Mouse (Mus musculus): Measurements from ENCODE around the gene Rbm3. TPM values are rescaled to one million over a fixed set of nuclear protein-coding genes. Genes with fewer than 3 reads are reported as not detected.
"Not testable (repeated sequence)": the region's sequence is repeated elsewhere in the genome, so short reads cannot be mapped to it uniquely, and the experiment has no call there.

Gene Rbm3
- polyA plus RNA-seq, 1 experiment = 50.8 TPM

DNA sequence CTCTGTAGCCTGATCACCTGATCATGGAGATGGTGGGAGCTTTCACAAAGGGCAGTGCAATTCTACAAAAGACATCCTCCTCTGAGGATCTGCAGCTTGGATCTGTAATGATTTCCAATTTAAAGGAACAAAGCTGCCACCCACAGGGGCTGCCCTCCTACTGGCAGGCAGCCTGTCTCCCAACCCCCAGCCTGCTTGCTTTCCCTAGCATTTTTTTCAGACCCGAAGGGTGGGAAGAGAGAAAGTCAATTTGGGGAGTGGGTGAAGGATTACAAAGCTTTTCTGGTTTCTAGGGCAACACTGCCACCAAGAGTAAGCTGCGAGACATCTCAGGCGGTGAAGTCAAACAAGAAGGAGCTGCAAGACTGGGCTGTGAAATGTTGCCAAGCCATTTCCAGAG, 44.7 kb downstream of the Rbm3 start:
- Histone ChIP-seq H3K4me3 (ENCODE audit: insufficient read depth, low read depth, low read length) (no peak overlapping the region), H3K27ac (ENCODE audit: insufficient read depth, low read depth, low read length) (no peak overlapping the region), H3K36me3 (ENCODE audit: control insufficient read depth, insufficient read depth, low read length) (no peaks in the 10 kb centered on the region), H3K4me1 (ENCODE audit: control insufficient read depth, insufficient read depth, low read length) (peaks cover 3% of the 10 kb centered on the region; the same call in 1 of the 2 replicates), H3K27me3 (replicated peaks; ENCODE audit: control insufficient read depth, insufficient read depth, low read length) (no peaks in the 10 kb centered on the region)
- no peak; the same call in 1 of the 2 replicates for TF ChIP-seq CTCF (conservative IDR thresholded peaks at IDR 0.05; ENCODE audit: insufficient read depth, insufficient read length, low read depth, low read length)
- TF ChIP-seq POLR2A (IDR thresholded peaks at IDR 0.05; ENCODE audit: low read depth, low read length) = no peak
- 12% methylated on average over 3 of the region's 3 CpGs for WGBS
- DNase-seq = no peak

DNA sequence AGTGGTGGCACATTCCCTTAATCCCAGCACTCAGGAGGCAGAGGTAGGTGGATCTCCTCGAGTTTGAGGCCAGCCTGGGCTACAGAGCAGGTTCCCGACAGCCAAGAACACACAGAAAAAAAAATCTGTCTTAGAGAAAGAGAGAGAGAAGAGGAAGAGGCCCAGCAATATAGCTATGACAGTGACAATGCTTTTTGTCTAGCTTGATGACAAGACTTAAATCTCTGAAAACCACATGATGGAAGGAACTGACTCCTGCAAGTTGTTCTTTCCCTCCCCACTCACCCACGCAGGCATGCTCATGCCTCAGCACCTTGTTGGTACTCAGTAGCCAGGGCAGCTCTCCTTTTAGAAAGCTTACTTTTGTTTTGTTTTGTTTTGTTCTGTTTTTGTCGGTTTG, 46.2 kb downstream of the Rbm3 start:
- no peak overlapping the region for H3K27ac ChIP-seq (ENCODE audit: insufficient read depth, low read depth, low read length)
- TF ChIP-seq POLR2A (IDR thresholded peaks at IDR 0.05; ENCODE audit: low read depth, low read length) = no peak
- no peak for TF ChIP-seq CTCF (conservative IDR thresholded peaks at IDR 0.05; ENCODE audit: insufficient read depth, insufficient read length, low read depth, low read length)
- no peaks in the 10 kb centered on the region for H3K36me3 ChIP-seq (ENCODE audit: control insufficient read depth, insufficient read depth, low read length)
- WGBS = 41% methylated on average over 4 of the region's 4 CpGs
- H3K4me1 ChIP-seq (ENCODE audit: control insufficient read depth, insufficient read depth, low read length) = peaks cover 3% of the 10 kb centered on the region; the same call in 1 of the 2 replicates
- H3K4me3 ChIP-seq (ENCODE audit: insufficient read depth, low read depth, low read length) = no peak overlapping the region
- no peaks in the 10 kb centered on the region for H3K27me3 ChIP-seq (replicated peaks; ENCODE audit: control insufficient read depth, insufficient read depth, low read length)
- no peak for DNase-seq

DNA sequence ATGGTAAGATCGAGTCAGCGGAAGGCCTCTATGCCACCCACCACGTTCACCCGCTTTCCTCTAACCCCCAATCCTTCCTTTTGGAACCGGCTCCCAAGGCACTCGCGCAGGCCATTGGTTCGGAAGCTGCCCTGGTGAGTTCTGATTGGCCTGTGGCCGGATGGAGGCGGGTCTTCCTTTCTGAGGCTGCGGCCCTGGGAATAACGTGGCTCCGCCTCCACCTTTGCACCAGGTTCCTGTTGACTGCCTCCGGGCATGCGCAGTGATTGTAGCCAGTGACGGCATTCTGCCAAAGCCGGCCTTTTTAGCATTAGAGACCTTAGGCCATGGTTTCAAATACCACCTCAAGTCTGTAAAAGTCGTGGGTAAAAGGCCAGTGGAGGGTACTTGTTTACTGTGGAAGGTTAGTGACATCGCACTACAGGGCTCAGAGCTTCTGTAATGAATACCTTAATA, 48.9 kb downstream of the Rbm3 start:
- DNase-seq = peak; percentile 99
- Histone ChIP-seq H3K27me3 (replicated peaks; ENCODE audit: control insufficient read depth, insufficient read depth, low read length) (no peaks in the 10 kb centered on the region), H3K36me3 (ENCODE audit: control insufficient read depth, insufficient read depth, low read length) (no peaks in the 10 kb centered on the region), H3K4me3 (ENCODE audit: insufficient read depth, low read depth, low read length) (peak overlapping the region; percentile 33; the same call in 1 of the 2 replicates), H3K4me1 (ENCODE audit: control insufficient read depth, insufficient read depth, low read length) (peaks cover 3% of the 10 kb centered on the region; the same call in 1 of the 2 replicates), H3K27ac (ENCODE audit: insufficient read depth, low read depth, low read length) (peak overlapping the region; percentile 66)
- WGBS = under 1% methylated on average over 19 of the region's 19 CpGs
- TF ChIP-seq POLR2A (IDR thresholded peaks at IDR 0.05; ENCODE audit: low read depth, low read length) = no peak
- TF ChIP-seq CTCF (conservative IDR thresholded peaks at IDR 0.05; ENCODE audit: insufficient read depth, insufficient read length, low read depth, low read length) = no peak

- not testable (repeated sequence) for H3K4me1 ChIP-seq (ENCODE audit: control insufficient read depth, insufficient read depth, low read length); H3K27me3 ChIP-seq (replicated peaks; ENCODE audit: control insufficient read depth, insufficient read depth, low read length); H3K36me3 ChIP-seq (ENCODE audit: control insufficient read depth, insufficient read depth, low read length)
- WGBS = under 1% methylated on average over 17 of the region's 48 CpGs
- peak; percentile 86 for DNase-seq
- Histone ChIP-seq H3K27ac (ENCODE audit: insufficient read depth, low read depth, low read length) (peak overlapping the region; percentile 66), H3K4me3 (ENCODE audit: insufficient read depth, low read depth, low read length) (peak overlapping the region; percentile 39)
Measured at GRCm38 (mm10) chrX:8096068-8096786, 49.5 kb downstream of the Rbm3 start.

- no peak overlapping the region for H3K4me3 ChIP-seq (ENCODE audit: insufficient read depth, low read depth, low read length)
- TF ChIP-seq CTCF (conservative IDR thresholded peaks at IDR 0.05; ENCODE audit: insufficient read depth, insufficient read length, low read depth, low read length) (no peak), POLR2A (IDR thresholded peaks at IDR 0.05; ENCODE audit: low read depth, low read length) (no peak)
- no peak for DNase-seq
- no peaks in the 10 kb centered on the region for H3K27me3 ChIP-seq (replicated peaks; ENCODE audit: control insufficient read depth, insufficient read depth, low read length)
- no peak overlapping the region for H3K27ac ChIP-seq (ENCODE audit: insufficient read depth, low read depth, low read length)
- whole genome bisulfite sequencing = 74% methylated on average over 9 of the region's 10 CpGs
- no peaks in the 10 kb centered on the region for H3K36me3 ChIP-seq (ENCODE audit: control insufficient read depth, insufficient read depth, low read length)
- H3K4me1 ChIP-seq (ENCODE audit: control insufficient read depth, insufficient read depth, low read length) = peaks cover 3% of the 10 kb centered on the region; the same call in 1 of the 2 replicates
Measured at GRCm38 (mm10) chrX:8095546-8095945, 50.1 kb downstream of the Rbm3 start.

DNA sequence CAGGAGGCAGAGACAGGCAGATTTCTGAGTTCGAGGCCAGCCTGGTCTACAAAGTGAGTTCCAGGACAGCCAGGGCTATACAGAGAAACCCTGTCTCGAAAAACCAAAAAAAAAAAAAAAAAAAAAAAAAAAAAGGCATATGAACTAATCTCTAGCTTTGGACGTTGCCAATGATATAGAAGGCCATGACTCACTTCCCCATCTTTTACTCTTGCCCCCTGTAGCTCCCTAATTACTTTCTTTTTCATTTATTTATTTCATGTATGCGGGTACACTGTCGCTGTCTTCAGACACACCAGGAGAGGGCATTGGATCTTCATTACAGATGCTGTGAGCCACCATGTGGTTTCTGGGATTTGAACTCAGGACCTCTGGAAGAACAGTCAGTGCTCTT, 54.7 kb downstream of the Rbm3 start:
- 83% methylated on average over 4 of the region's 5 CpGs for WGBS
- H3K4me1 ChIP-seq (ENCODE audit: control insufficient read depth, insufficient read depth, low read length); DNase-seq; H3K4me3 ChIP-seq (ENCODE audit: insufficient read depth, low read depth, low read length); H3K27ac ChIP-seq (ENCODE audit: insufficient read depth, low read depth, low read length); H3K27me3 ChIP-seq (replicated peaks; ENCODE audit: control insufficient read depth, insufficient read depth, low read length); H3K36me3 ChIP-seq (ENCODE audit: control insufficient read depth, insufficient read depth, low read length): not testable (repeated sequence)

DNA sequence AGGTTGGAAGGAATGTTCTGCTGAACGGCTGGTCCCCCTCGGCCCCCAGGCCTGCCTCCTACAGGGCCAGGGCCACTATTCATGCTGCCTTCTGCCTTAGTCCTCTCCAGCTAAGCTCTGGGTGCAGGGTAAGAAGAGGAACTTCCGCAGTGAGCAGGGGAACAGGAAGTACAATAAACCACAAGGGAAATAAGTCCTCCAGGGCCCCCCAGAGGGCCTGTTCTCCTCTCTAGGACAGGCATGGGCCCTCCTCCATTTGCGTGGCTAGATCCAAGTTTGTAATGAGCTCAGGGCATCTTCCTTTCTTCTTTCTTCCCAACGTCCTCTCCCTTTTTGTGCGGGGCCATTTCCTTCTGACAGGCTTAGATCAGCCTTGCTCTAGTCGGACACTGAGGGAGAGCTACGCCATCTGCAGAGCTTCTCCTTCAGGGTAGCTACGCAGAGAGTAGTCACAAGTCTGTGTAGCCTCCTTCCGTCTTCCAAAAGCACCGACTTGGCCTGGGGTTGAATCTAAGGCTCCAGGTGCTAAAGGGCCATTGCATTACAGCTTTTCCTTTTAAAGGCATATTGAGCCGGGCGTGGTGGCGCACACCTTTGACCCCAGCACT, 55.2 kb downstream of the Rbm3 start, which contains the start of gene Was:
Gene Was (minus strand): TSS at position 153 of the 608 bp plus-strand sequence.
- no peak within 1 kb of the TSS for H3K4me3 ChIP-seq (ENCODE audit: insufficient read depth, low read depth, low read length)
- WGBS = 86% methylated on average over 14 of the region's 14 CpGs
- no peak for DNase-seq

More for the DNA sequence above, 55.2 kb downstream of the Rbm3 start, which contains the start of gene Was:
- H3K27me3 ChIP-seq (replicated peaks; ENCODE audit: control insufficient read depth, insufficient read depth, low read length) = no peaks in the 10 kb centered on the region
- H3K36me3 ChIP-seq (ENCODE audit: control insufficient read depth, insufficient read depth, low read length) = no peaks in the 10 kb centered on the region
- H3K27ac ChIP-seq (ENCODE audit: insufficient read depth, low read depth, low read length) = no peak within 1 kb of the TSS
- no peaks in the 10 kb centered on the region for H3K4me1 ChIP-seq (ENCODE audit: control insufficient read depth, insufficient read depth, low read length)
- TF ChIP-seq POLR2A (IDR thresholded peaks at IDR 0.05; ENCODE audit: low read depth, low read length) = no peak
- TF ChIP-seq CTCF (conservative IDR thresholded peaks at IDR 0.05; ENCODE audit: insufficient read depth, insufficient read length, low read depth, low read length) = no peak
